Mouse (Mus musculus) myocyte (in vitro differentiated cells): Measurements from ENCODE around the gene Slc7a7.

ENCODE experiments used
- CEBPB ChIP-seq: IDR thresholded peaks from 2 replicates; pipeline ENCODE4 v1.6.1; 2011; ENCODE audit warnings: mild to moderate bottlenecking, moderate library complexity; ENCODE audit not compliant: poor library complexity, insufficient read depth, severe bottlenecking
- E2F4 ChIP-seq: IDR thresholded peaks from one replicate; pipeline ENCODE4 v1.6.1; 2011; ENCODE audit warnings: mild to moderate bottlenecking, control low read depth, moderate library complexity; ENCODE audit not compliant: insufficient read depth
- MAX ChIP-seq: IDR thresholded peaks from one replicate; pipeline ENCODE4 v1.6.1; 2011; ENCODE audit warnings: low read depth, mild to moderate bottlenecking, control low read depth
- MYOD1 ChIP-seq, 3 experiments: IDR thresholded peaks; one replicate each; pipeline ENCODE4 v1.6.1; 2011; ENCODE audit warnings: control low read depth in 2 of 3, low read depth in 2 of 3, mild to moderate bottlenecking in 2 of 3, moderate library complexity in 1 of 3; ENCODE audit not compliant: insufficient read length in 2 of 3, control insufficient read depth in 1 of 3
- MYOG ChIP-seq, 3 experiments: IDR thresholded peaks; one replicate each; pipeline ENCODE4 v1.6.1; 2011; ENCODE audit warnings: control low read depth in 2 of 3, low read depth in 2 of 3, mild to moderate bottlenecking in 2 of 3; ENCODE audit not compliant: insufficient read length in 2 of 3, control insufficient read depth in 1 of 3, insufficient read depth in 1 of 3
- POLR2A ChIP-seq: IDR thresholded peaks from one replicate; pipeline ENCODE4 v1.6.1; 2011; ENCODE audit warnings: low read depth, mild to moderate bottlenecking, control low read depth, moderate library complexity; ENCODE audit not compliant: insufficient read length
- POLR2AphosphoS2 ChIP-seq: IDR thresholded peaks from one replicate; pipeline ENCODE4 v1.6.1; 2011; ENCODE audit warnings: low read depth, control low read depth; ENCODE audit not compliant: insufficient read length
- REST ChIP-seq: IDR thresholded peaks from one replicate; pipeline ENCODE4 v1.6.1; 2011; ENCODE audit warnings: mild to moderate bottlenecking, control low read depth, moderate library complexity; ENCODE audit not compliant: insufficient read depth, insufficient read length
- SRF ChIP-seq: IDR thresholded peaks from one replicate; pipeline ENCODE4 v1.6.1; 2011; ENCODE audit warnings: low read depth; ENCODE audit not compliant: control insufficient read depth, insufficient read length
- TCF12 ChIP-seq: IDR thresholded peaks from one replicate; pipeline ENCODE4 v1.6.1; 2011; ENCODE audit warnings: mild to moderate bottlenecking, control low read depth; ENCODE audit not compliant: poor library complexity, insufficient read depth, severe bottlenecking
- TCF3 ChIP-seq: IDR thresholded peaks from one replicate; pipeline ENCODE4 v1.6.1; 2011; ENCODE audit warnings: low read depth, control low read depth; ENCODE audit not compliant: insufficient read length
- USF1 ChIP-seq: IDR thresholded peaks from one replicate; pipeline ENCODE4 v1.6.1; 2011; ENCODE audit warnings: low read depth, mild to moderate bottlenecking, control low read depth, moderate library complexity

- TF ChIP-seq POLR2A (no peak), POLR2AphosphoS2 (no peak), MAX (no peak), E2F4 (no peak), USF1 (no peak), MYOG (IDR thresholded peaks at IDR 0.05; ENCODE audit: control insufficient read depth in 1 of 3, insufficient read depth in 1 of 3, insufficient read length in 2 of 3, low read depth in 2 of 3) (no peak), TCF3 (no peak), MYOD1 (IDR thresholded peaks at IDR 0.05; ENCODE audit: control insufficient read depth in 1 of 3, insufficient read length in 2 of 3, low read depth in 2 of 3) (no peak), TCF12 (no peak), REST (no peak), CEBPB (no peak), SRF (no peak)
These were observed 48.2 kb downstream of the Slc7a7 start for GRCm38 (mm10) chr14:54369372-54369771.
